Mouse (Mus musculus) neural tube, embryonic 15.5 days (tissue): ENCODE measurements at regions not wholly inside any gene's neighbourhood (a gene's known extent, or its start where the extent isn't known, plus 50 kb on each side); places are given as distances from the start of the nearest gene placed in this dataset.

ENCODE experiments used
- ATAC-seq: fragments of 200-750 bp; cut with Nextera tagmentation; 2 replicates; pipeline ENCODE4 v1.8.0; 2017; ENCODE audit warnings: mild to moderate bottlenecking, moderate TSS enrichment, moderate library complexity; ENCODE audit not compliant: low FRiP score
- H3K27ac ChIP-seq: fragments of 300-500 bp; sonication (generic); replicated peaks from 2 replicates; pipeline ENCODE4 v1.5.1; 2015; ENCODE audit warnings: mild to moderate bottlenecking, inconsistent platforms
- H3K27me3 ChIP-seq: fragments of 300-500 bp; sonication (generic); replicated peaks from 2 replicates; pipeline ENCODE4 v1.6.1; 2015; ENCODE audit warnings: inconsistent platforms
- H3K36me3 ChIP-seq: fragments of 300-500 bp; sonication (generic); 2 replicates; pipeline ENCODE4 v1.6.1; 2015; ENCODE audit warnings: inconsistent platforms
- H3K4me1 ChIP-seq: fragments of 300-500 bp; sonication (generic); 2 replicates; pipeline ENCODE4 v1.6.1; 2015; ENCODE audit warnings: inconsistent platforms
- H3K4me2 ChIP-seq: fragments of 300-500 bp; sonication (generic); 2 replicates; pipeline ENCODE4 v1.6.1; 2015; ENCODE audit warnings: inconsistent platforms, mild to moderate bottlenecking, moderate library complexity
- H3K4me3 ChIP-seq: fragments of 300-500 bp; sonication (generic); replicated peaks from 2 replicates; pipeline ENCODE4 v1.5.1; 2015; ENCODE audit warnings: mild to moderate bottlenecking, inconsistent platforms
- H3K9ac ChIP-seq: fragments of 300-500 bp; sonication (generic); replicated peaks from 2 replicates; pipeline ENCODE4 v1.6.1; 2015; ENCODE audit warnings: mild to moderate bottlenecking, inconsistent platforms
- H3K9me3 ChIP-seq: fragments of 300-500 bp; sonication (generic); replicated peaks from 2 replicates; pipeline ENCODE4 v1.6.1; 2016; ENCODE audit warnings: inconsistent platforms
- WGBS: fragments of 180-500 bp; shearing (Covaris S2); methylation state at CpG from one replicate; pipeline ENCODE4 v1.1.7; 2015; ENCODE audit warnings: mixed read lengths; 5-methylcytosine and 5-hydroxymethylcytosine counted together

DNA sequence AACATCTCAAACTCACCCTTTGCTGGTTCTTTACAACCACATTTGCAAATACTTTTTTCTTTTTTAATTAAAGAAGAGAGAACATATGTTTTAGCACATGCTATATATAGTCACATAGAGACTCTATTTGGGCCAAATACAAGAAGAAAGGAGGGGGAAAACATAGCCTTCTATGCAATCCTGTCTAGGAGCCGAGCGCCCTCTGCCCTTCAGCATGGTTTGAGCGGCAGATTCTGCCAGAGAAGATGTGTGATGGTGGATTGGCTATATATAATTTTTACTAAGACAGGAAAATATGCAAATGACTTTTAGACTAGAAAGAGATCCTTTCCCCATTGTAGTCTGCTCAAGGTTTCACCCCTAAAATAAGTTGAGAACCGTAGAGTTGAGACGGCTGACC lies 60.0 kb upstream of the Myom1 start:
- Histone ChIP-seq H3K9ac (no peak overlapping the region), H3K4me3 (no peak overlapping the region), H3K27ac (no peak overlapping the region), H3K4me2 (no peak overlapping the region), H3K27me3 (no peaks in the 10 kb centered on the region), H3K36me3 (no peaks in the 10 kb centered on the region), H3K9me3 (no peaks in the 10 kb centered on the region), H3K4me1 (no peaks in the 10 kb centered on the region)
- 94% methylated on average over 5 of the region's 5 CpGs for WGBS
- no peak for ATAC-seq

DNA sequence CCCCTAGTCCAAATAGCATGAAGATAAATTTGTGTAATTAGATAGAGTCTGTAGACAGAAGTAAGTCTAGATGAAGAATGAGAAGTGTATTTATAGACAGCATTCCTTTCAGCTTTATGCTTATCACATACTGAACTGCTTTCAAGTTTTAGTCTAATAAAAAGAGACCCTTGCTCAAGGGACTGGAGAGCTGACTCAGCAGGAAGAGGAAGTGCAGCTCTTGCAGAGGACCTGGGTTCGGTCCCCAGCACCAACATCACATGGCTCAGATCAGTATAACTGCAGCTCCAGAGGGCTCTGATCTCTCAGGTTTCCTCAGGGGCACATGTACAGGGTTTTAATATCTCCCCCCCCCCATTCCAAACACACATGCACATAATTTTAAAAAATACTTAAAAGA lies 68.2 kb upstream of the Myom1 start:
- no peaks in the 10 kb centered on the region for H3K4me1 ChIP-seq
- H3K27me3 ChIP-seq = no peaks in the 10 kb centered on the region
- no peaks in the 10 kb centered on the region for H3K36me3 ChIP-seq
- no peak overlapping the region for H3K27ac ChIP-seq
- no peak overlapping the region for H3K9ac ChIP-seq
- H3K4me2 ChIP-seq = no peak overlapping the region
- WGBS = 96% methylated on average over 1 of the region's 1 CpGs
- H3K9me3 ChIP-seq = no peaks in the 10 kb centered on the region
- no peak overlapping the region for H3K4me3 ChIP-seq
- no peak for ATAC-seq

DNA sequence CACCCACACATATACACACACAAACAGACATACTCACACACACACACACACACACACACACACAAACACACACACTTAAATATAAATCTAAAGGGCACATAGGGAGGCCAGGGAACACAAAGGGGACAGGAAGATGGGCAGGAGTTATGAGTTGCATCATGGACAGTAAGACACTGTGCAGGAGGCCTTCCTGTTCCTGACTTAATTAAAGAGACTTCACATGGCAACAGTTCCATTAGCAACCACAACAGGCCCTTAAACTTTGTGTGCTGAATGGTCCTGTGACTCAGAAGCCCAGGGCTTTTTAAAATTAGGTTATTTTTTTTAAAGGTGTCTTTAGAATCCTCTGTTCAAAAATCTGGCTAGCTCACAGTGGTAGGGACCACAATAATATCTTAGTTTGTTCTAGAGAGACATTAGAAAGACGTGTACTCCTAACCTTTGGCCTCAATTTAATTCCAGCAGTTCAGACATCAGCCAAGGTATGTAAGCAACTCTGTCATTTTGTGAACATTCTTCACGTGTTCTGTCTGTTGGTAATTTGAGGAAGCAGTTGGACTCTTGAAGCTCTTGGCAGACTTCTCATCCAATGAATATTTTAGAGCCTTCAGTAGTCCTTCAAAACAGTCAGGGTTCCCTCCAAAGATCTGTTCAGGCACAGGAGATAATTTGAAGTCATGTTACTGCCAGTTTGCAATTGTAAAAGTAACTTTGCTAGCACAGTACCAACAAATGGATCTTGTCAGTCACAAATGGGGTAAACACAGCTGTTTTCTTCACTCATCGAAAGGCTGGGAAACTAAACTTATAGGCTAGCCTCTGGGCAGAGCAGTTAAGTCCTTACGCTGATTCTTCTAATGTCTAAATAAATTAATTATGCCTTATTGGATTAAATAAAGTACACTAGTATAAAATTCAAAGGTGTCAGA lies 69.0 kb upstream of the Myom1 start:
- H3K36me3 ChIP-seq = no peaks in the 10 kb centered on the region
- H3K4me2 ChIP-seq = no peak overlapping the region
- no peak overlapping the region for H3K4me3 ChIP-seq
- H3K27ac ChIP-seq = no peak overlapping the region
- ATAC-seq = no peak
- WGBS = 78% methylated on average over 4 of the region's 4 CpGs
- H3K27me3 ChIP-seq = no peaks in the 10 kb centered on the region
- no peak overlapping the region for H3K9ac ChIP-seq
- no peaks in the 10 kb centered on the region for H3K9me3 ChIP-seq
- no peaks in the 10 kb centered on the region for H3K4me1 ChIP-seq

DNA sequence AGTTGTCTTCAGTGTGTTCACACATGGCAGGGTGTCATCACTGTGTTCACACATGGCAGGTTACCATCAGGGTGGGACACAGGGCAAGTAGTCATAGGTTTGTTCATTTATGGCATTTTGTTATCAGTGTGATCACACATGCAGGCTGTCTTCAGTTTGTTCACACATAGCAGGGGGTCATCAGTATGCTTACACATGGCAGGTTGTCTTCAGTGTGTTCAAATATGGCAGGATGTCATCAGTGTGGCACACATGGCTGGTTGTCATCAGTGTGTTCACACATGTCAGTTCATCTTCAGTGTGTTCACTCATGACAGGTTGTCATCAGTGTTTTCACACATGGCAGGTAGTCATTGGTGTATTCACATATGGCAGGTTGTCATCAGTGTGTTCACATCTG lies 69.9 kb upstream of the Myom1 start:
- no peak overlapping the region for H3K4me3 ChIP-seq
- H3K9ac ChIP-seq = no peak overlapping the region
- no peak for ATAC-seq
- H3K4me2 ChIP-seq = no peak overlapping the region
- no peaks in the 10 kb centered on the region for H3K27me3 ChIP-seq
- no peaks in the 10 kb centered on the region for H3K4me1 ChIP-seq
- H3K27ac ChIP-seq = no peak overlapping the region
- H3K36me3 ChIP-seq = no peaks in the 10 kb centered on the region
- H3K9me3 ChIP-seq = no peaks in the 10 kb centered on the region

DNA sequence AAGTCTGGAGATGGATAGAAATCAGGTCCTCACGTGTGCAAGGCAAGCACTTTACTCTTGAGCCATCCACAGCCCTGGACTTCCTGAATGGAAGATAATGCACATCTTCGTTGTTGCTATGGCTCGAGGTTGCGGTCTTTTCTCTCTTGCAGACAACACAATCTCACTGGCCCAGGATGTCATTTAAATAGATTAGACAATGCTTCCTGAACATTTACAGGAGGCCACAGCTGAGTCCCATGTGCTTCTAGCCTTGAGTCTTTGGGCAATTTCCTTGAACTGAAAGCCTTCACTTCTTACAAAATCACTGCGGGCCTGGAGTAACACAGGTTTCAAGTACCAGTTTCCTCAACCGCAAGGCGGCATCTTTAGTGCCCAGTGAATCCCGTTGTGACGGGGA lies 71.8 kb upstream of the Myom1 start:
- Histone ChIP-seq H3K27me3 (no peaks in the 10 kb centered on the region), H3K9ac (no peak overlapping the region), H3K4me3 (no peak overlapping the region), H3K27ac (no peak overlapping the region), H3K9me3 (no peaks in the 10 kb centered on the region), H3K4me1 (no peaks in the 10 kb centered on the region), H3K4me2 (no peak overlapping the region), H3K36me3 (no peaks in the 10 kb centered on the region)
- 91% methylated on average over 9 of the region's 9 CpGs for WGBS
- ATAC-seq = no peak

DNA sequence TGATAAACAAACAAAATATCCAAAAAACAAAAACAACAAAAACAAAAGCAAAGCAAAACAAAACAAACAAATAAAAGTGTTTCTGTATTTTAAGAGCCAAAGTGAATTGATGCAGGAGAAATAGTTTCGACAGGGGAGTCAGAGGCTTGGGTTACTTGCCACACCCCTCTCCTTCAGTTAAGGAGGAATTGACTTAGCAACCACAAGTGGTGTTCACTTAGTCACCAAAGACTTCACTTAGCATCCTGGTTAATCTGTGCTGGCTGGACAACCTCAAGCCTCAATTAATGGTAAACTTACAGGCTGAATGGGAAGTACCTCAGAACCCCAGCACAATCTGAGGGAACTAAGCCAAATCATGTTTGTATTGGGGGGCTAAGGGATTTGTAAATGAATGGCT lies 72.9 kb upstream of the Myom1 start:
- Histone ChIP-seq H3K27ac (no peak overlapping the region), H3K27me3 (no peaks in the 10 kb centered on the region), H3K9me3 (no peaks in the 10 kb centered on the region), H3K36me3 (no peaks in the 10 kb centered on the region), H3K9ac (no peak overlapping the region), H3K4me2 (no peak overlapping the region), H3K4me1 (no peaks in the 10 kb centered on the region), H3K4me3 (no peak overlapping the region)
- ATAC-seq = no peak
- 83% methylated on average over 1 of the region's 1 CpGs for whole genome bisulfite sequencing

DNA sequence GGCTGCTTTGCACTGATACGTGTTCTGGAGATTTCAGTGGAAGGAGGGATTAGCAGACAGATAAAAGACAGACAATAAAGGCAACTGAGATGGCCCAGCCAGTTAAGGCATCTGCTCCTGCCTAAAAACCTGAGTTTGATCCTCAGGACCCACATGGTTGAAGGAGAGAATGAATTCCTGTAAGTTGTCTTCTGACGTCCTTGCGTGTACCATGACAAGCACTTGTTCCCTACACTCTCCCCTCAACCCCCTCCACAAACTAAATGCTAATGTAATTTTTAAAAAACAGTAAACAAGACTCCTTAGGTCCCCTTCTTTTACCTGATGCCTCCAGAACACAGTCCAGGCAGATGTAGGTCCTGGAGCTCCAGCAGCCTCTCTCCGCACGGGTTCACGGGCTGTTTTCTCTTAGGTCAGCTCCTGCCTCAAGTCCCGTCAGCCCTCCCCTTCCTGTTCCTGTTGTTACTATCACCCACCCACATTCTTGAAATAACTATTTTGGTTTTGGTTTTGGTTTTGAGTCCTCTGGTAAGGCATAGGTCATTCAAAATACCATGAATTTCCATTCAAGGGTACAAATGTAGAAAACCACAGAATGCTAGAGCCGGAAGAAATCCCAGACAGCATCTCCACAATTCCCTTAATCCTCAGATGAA lies 71.3 kb upstream of the Tgif1 start:
- no peaks in the 10 kb centered on the region for H3K27me3 ChIP-seq
- H3K4me2 ChIP-seq = no peak overlapping the region
- 90% methylated on average over 8 of the region's 8 CpGs for WGBS
- no peaks in the 10 kb centered on the region for H3K9me3 ChIP-seq
- no peak for ATAC-seq
- H3K9ac ChIP-seq = no peak overlapping the region
- H3K4me3 ChIP-seq = no peak overlapping the region
- H3K4me1 ChIP-seq = no peaks in the 10 kb centered on the region
- H3K27ac ChIP-seq = no peak overlapping the region
- H3K36me3 ChIP-seq = no peaks in the 10 kb centered on the region

DNA sequence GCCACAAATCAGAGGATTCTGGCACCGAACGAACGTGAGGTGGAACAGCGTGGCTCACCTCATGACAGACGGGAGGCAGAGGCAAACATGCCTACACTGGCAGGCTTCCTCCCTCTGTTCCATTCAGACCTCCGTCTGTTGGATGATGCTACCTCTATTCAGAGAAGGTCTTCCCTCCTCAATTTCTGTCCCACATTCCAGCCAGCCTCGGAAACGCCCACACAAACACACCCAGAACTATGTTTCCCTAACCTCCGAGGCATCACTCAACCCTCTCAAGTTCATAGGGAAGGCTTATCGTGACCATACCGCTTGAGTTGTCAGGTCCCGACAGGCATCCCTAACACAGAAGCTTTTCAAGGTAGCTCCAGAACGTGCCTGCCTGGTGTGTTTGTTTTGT lies 68.3 kb upstream of the Tgif1 start:
- Histone ChIP-seq H3K4me1 (0 out of 2 replicates have a peak, but pooled peaks cover 3% of the 10 kb centered on the region), H3K4me3 (no peak overlapping the region), H3K27me3 (no peaks in the 10 kb centered on the region), H3K36me3 (no peaks in the 10 kb centered on the region), H3K27ac (no peak overlapping the region), H3K9ac (no peak overlapping the region), H3K9me3 (no peaks in the 10 kb centered on the region), H3K4me2 (no peak overlapping the region)
- WGBS = 78% methylated on average over 13 of the region's 13 CpGs
- ATAC-seq = no peak

DNA sequence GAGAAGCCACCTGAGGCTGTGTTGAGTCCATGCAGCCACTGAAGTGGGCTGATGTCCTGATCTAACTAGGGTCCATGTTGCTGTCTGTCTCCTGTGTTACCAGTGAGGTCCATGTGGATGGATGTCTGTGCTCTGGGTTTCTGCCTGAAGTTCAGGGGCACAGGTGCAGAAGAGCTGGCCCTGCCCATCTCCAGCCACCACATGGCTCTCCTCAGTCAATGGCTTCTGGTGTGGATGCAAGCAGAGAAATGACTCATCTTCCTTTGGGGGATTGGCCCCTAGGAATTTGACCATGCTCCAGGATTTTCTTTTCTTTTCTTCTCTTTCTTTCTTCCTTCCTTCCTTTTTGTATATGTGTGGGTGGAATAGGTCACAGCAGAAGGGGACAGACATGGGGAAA lies 66.8 kb upstream of the Tgif1 start:
- ATAC-seq = no peak
- Histone ChIP-seq H3K4me1 (0 out of 2 replicates have a peak, but pooled peaks cover 3% of the 10 kb centered on the region), H3K9ac (no peak overlapping the region), H3K27ac (no peak overlapping the region), H3K4me2 (no peak overlapping the region), H3K27me3 (no peaks in the 10 kb centered on the region), H3K9me3 (no peaks in the 10 kb centered on the region), H3K4me3 (no peak overlapping the region), H3K36me3 (no peaks in the 10 kb centered on the region)

DNA sequence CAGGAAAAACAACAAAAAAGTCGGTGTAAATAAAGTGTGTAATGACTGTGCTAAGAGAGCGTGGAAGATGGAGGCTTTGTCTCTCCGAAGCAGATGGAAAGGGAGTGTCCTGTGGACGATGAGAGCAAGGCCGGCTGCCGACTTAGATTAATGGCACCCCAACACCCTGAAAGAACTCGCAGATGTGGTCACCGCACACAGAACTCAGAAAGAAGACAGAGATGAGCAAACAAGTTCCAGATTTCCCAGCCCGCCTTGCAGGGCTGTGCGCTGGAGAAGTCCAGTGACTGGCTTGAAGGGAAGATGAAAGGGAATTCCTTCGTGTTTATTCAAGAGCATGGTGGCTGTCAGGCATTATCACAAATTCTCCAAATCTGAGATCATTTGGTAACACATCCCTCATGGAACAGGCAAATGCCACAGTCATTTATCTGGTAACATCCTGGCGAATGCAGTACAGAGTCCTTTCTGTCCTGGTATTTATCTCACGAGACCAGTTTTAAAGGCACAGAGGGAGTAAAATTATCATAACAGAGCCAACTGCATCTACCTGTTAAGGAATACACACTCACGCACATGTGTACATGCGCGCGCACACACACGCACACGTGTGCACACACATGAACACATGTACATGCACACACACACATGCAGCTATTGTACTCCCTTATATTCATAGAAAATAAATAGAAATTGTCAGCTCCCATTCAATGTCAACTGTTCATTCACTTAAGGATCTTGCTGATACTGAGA lies 64.0 kb upstream of the Tgif1 start:
- no peaks in the 10 kb centered on the region for H3K9me3 ChIP-seq
- H3K27me3 ChIP-seq = no peaks in the 10 kb centered on the region
- 0 out of 2 replicates have a peak, but pooled peaks cover 3% of the 10 kb centered on the region for H3K4me1 ChIP-seq
- no peaks in the 10 kb centered on the region for H3K36me3 ChIP-seq
- H3K4me2 ChIP-seq = peak overlapping the region; percentile 28
- 38% methylated on average over 19 of the region's 19 CpGs for WGBS
- H3K4me3 ChIP-seq = no peak overlapping the region
- H3K9ac ChIP-seq = 0 out of 2 replicates have a peak overlapping the region, but pooled peaks have one; percentile 0
- no peak for ATAC-seq
- H3K27ac ChIP-seq = no peak overlapping the region; the same call in 1 of the 2 replicates

DNA sequence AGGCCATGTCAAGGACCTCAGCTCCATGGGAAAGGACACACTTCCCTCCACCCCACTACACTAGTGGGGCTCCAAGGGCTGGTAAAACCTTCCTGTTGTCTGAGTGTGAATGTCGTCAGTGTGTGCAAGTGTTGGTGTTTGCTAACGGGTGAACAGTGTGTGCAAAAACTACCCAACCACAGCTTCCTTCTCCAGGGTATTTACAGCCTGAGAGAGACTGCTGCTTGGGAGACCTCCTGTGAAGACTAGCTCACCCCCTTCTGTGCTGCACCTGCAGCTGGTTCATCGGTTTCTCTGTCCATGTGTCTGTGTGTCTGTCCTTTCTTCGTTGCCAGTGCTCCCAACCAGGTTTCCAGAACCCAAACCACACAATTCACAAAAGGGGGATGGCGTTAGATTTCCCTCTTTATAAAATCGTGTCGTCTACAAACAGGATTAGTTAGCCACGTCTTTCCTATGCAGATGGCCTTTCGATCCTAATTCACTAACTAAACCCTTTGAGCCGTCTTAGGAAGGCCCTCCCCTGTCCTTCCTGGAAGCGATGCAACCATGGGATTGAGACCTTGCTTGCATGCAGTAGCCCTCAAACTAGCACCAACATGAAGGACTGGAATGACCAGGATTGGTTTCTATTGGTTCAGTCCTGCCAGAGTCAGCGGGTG lies 62.9 kb upstream of the Tgif1 start:
- Histone ChIP-seq H3K4me1 (0 out of 2 replicates have a peak, but pooled peaks cover 3% of the 10 kb centered on the region), H3K4me3 (no peak overlapping the region), H3K27ac (no peak overlapping the region), H3K27me3 (no peaks in the 10 kb centered on the region), H3K9me3 (no peaks in the 10 kb centered on the region), H3K9ac (no peak overlapping the region), H3K4me2 (no peak overlapping the region), H3K36me3 (no peaks in the 10 kb centered on the region)
- ATAC-seq = no peak
- WGBS = 63% methylated on average over 12 of the region's 12 CpGs
